Mouse (Mus musculus): ENCODE results near the gene Edc3.

DNA sequence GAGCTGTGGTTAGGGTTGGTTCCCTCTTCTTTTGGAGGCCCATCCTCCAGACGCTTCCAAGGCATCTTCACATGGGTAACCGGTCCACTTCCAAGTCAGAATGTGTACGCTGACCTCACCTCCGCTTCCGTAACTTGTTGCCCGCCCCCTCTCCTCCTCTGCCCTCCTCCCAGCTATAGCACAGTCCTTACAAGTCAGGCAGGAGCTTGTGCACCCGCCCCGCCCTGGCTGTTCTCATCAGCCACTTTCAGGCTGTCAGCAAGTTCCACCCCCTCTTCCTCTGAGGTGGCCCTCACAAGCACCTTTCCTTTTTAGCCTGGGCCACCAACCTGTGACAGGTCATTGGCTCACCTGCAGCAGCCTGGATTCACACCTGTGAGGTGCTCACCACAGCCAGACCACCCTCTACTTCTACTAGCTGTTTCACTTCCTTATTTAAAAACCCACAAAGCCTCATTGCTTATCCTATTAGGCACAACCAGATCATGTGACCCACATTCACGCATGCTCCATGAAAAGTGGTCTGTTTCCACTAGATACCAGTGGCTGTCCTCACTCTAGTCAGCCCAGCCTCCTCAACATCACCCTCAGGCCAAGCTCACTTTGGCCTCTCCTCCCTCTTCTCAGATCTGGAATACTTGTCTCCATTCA lies 92.1 kb downstream of the Edc3 start:
- TF ChIP-seq CTCF (IDR thresholded peaks at IDR 0.05; ENCODE audit: low read depth, low read length) (no peak), POLR2A (IDR thresholded peaks at IDR 0.05; ENCODE audit: extremely low read depth, insufficient read depth, low read length) (no peak)

All from liver, adult 2 months (tissue).